Mouse (Mus musculus): Measurements from ENCODE around the gene Pomt2. TPM values are rescaled to one million over a fixed set of nuclear protein-coding genes. Genes with fewer than 3 reads are reported as not detected.
"Not testable (repeated sequence)": the region's sequence is repeated elsewhere in the genome, so short reads cannot be mapped to it uniquely, and the experiment has no call there.

Gene Pomt2
- polyA plus RNA-seq, 1 experiment from 2014 or later: 17.1 TPM

- no peaks in the 10 kb centered on the region for H3K36me3 ChIP-seq (ENCODE audit: control insufficient read depth, insufficient read depth, low read length)
- no peak overlapping the region for H3K27ac ChIP-seq (ENCODE audit: low read depth)
- no peak overlapping the region for H3K9ac ChIP-seq (ENCODE audit: low read length)
- no peaks in the 10 kb centered on the region for H3K27me3 ChIP-seq (replicated peaks; ENCODE audit: control insufficient read depth, insufficient read depth, low read length)
- ATAC-seq (replicated peaks; ENCODE audit: low FRiP score, low TSS enrichment, low read depth) (no peak), DNase-seq (ENCODE audit: low spot score) (no peak)
- no peak overlapping the region for H3K4me3 ChIP-seq (ENCODE audit: low read depth, low read length)
- no peaks in the 10 kb centered on the region for H3K9me3 ChIP-seq (ENCODE audit: control insufficient read depth, low read length)
- peaks cover 9% of the 10 kb centered on the region; the same call in 1 of the 2 replicates for H3K4me1 ChIP-seq (replicated peaks; ENCODE audit: control insufficient read depth, insufficient read depth, low read length)
- 57% methylated on average over 7 of the region's 7 CpGs for WGBS
- H3K4me2 ChIP-seq (ENCODE audit: low read length): no peak overlapping the region
Measured at GRCm38 (mm10) chr12:87158099-87158498, 10.3 kb upstream of the Pomt2 start.

DNA sequence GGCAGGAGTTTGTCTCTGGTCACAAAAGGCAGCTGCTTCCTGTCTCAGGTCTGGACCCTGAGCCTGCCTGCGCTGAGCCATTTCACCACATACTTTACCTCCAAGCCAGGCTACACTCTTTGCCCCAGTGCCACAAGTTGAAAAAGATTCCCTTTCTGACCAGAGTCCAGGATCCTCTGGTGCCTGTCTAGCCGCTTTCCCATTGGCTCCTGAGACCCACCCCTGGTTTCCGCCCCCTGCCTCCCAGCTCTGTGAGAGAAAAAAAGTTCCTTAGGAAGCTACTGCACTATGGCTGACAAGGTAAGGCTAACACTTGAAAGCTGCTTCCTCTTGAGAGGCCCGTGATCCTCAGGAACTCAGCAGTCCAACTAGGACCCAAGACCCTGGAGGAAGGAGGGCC lies 9.6 kb upstream of the Pomt2 start:
- Histone ChIP-seq H3K9me3 (ENCODE audit: control insufficient read depth, low read length) (no peaks in the 10 kb centered on the region), H3K27me3 (replicated peaks; ENCODE audit: control insufficient read depth, insufficient read depth, low read length) (no peaks in the 10 kb centered on the region), H3K4me1 (replicated peaks; ENCODE audit: control insufficient read depth, insufficient read depth, low read length) (peaks cover 9% of the 10 kb centered on the region; the same call in 1 of the 2 replicates), H3K9ac (ENCODE audit: low read length) (no peak overlapping the region), H3K27ac (ENCODE audit: low read depth) (peak overlapping the region; percentile 16; the same call in 1 of the 2 replicates), H3K4me2 (ENCODE audit: low read length) (0 out of 2 replicates have a peak overlapping the region, but pooled peaks have one; percentile 18), H3K36me3 (ENCODE audit: control insufficient read depth, insufficient read depth, low read length) (no peaks in the 10 kb centered on the region), H3K4me3 (ENCODE audit: low read depth, low read length) (no peak overlapping the region)
- peak; percentile 63 for DNase-seq (ENCODE audit: low spot score)
- ATAC-seq (replicated peaks; ENCODE audit: low FRiP score, low TSS enrichment, low read depth): peak; percentile 79
- 33% methylated on average over 4 of the region's 4 CpGs for WGBS

DNA sequence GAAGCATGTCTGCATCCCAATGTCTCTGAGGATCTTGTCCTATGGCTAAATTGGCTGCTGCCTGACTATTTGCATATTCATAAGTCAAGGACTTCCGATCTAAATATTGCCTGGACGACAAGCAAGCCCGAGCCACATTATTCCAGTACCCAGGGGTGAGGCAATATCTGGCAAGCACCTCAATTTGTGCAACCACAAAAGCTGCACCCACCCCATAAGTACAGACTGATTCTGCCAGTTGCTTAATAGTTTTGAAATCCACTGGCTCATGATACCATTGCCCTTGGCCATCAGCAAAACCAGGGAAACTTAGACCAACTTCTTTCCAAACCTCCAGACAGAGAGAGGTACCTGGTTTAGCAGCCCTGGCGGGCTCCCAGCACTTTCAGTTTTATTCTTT lies 6.7 kb upstream of the Pomt2 start:
- H3K36me3 ChIP-seq (ENCODE audit: control insufficient read depth, insufficient read depth, low read length); H3K27me3 ChIP-seq (replicated peaks; ENCODE audit: control insufficient read depth, insufficient read depth, low read length); DNase-seq (ENCODE audit: low spot score); ATAC-seq (replicated peaks; ENCODE audit: low FRiP score, low TSS enrichment, low read depth); H3K9me3 ChIP-seq (ENCODE audit: control insufficient read depth, low read length); H3K4me3 ChIP-seq (ENCODE audit: low read depth, low read length); H3K4me1 ChIP-seq (replicated peaks; ENCODE audit: control insufficient read depth, insufficient read depth, low read length); H3K27ac ChIP-seq (ENCODE audit: low read depth); H3K4me2 ChIP-seq (ENCODE audit: low read length); H3K9ac ChIP-seq (ENCODE audit: low read length): not testable (repeated sequence)
- 93% methylated on average over 4 of the region's 4 CpGs for WGBS

- H3K9ac ChIP-seq (ENCODE audit: low read length): no peak overlapping the region
- peaks cover 5% of the 10 kb centered on the region; the same call in 1 of the 2 replicates for H3K4me1 ChIP-seq (replicated peaks; ENCODE audit: control insufficient read depth, insufficient read depth, low read length)
- H3K4me3 ChIP-seq (ENCODE audit: low read depth, low read length): no peak overlapping the region
- H3K36me3 ChIP-seq (ENCODE audit: control insufficient read depth, insufficient read depth, low read length): no peaks in the 10 kb centered on the region
- 98% methylated on average over 5 of the region's 5 CpGs for WGBS
- no peaks in the 10 kb centered on the region for H3K27me3 ChIP-seq (replicated peaks; ENCODE audit: control insufficient read depth, insufficient read depth, low read length)
- H3K4me2 ChIP-seq (ENCODE audit: low read length): no peak overlapping the region
- H3K27ac ChIP-seq (ENCODE audit: low read depth): no peak overlapping the region
- peaks cover 6% of the 10 kb centered on the region; the same call in 1 of the 2 replicates for H3K9me3 ChIP-seq (ENCODE audit: control insufficient read depth, low read length)
- ATAC-seq (replicated peaks; ENCODE audit: low FRiP score, low TSS enrichment, low read depth) (no peak), DNase-seq (ENCODE audit: low spot score) (no peak)
Measured at GRCm38 (mm10) chr12:87149471-87149870, 1.7 kb upstream of the Pomt2 start.

GRCm38 (mm10) chr12:87148136-87148535 lies 368 bp upstream of the Pomt2 start:
- no peak for ATAC-seq (replicated peaks; ENCODE audit: low FRiP score, low TSS enrichment, low read depth)
- H3K27me3 ChIP-seq (replicated peaks; ENCODE audit: control insufficient read depth, insufficient read depth, low read length): no peaks in the 10 kb centered on the region
- peak overlapping the region; percentile 67 for H3K4me2 ChIP-seq (ENCODE audit: low read length)
- peak overlapping the region; percentile 64 for H3K9ac ChIP-seq (ENCODE audit: low read length)
- WGBS: 26% methylated on average over 15 of the region's 15 CpGs
- H3K4me1 ChIP-seq (replicated peaks; ENCODE audit: control insufficient read depth, insufficient read depth, low read length): peaks cover 5% of the 10 kb centered on the region; the same call in 1 of the 2 replicates
- H3K36me3 ChIP-seq (ENCODE audit: control insufficient read depth, insufficient read depth, low read length): no peaks in the 10 kb centered on the region
- peak overlapping the region; percentile 92 for H3K27ac ChIP-seq (ENCODE audit: low read depth)
- no peak for DNase-seq (ENCODE audit: low spot score)
- H3K9me3 ChIP-seq (ENCODE audit: control insufficient read depth, low read length): peaks cover 6% of the 10 kb centered on the region; the same call in 1 of the 2 replicates
- H3K4me3 ChIP-seq (ENCODE audit: low read depth, low read length): peak overlapping the region; percentile 69

GRCm38 (mm10) chr12:87146966-87147365 lies 802 bp downstream of the Pomt2 start, which contains the start of gene Gstz1:
Gene Gstz1, plus strand, starts transcription at chr12:87147165.
- Histone ChIP-seq H3K4me2 (ENCODE audit: low read length) (peak within 1 kb of the TSS; percentile 83), H3K4me3 (ENCODE audit: low read depth, low read length) (peak within 1 kb of the TSS; percentile 69), H3K4me1 (replicated peaks; ENCODE audit: control insufficient read depth, insufficient read depth, low read length) (peaks cover 5% of the 10 kb centered on the region; the same call in 1 of the 2 replicates), H3K27me3 (replicated peaks; ENCODE audit: control insufficient read depth, insufficient read depth, low read length) (no peaks in the 10 kb centered on the region), H3K9me3 (ENCODE audit: control insufficient read depth, low read length) (peaks cover 6% of the 10 kb centered on the region; the same call in 1 of the 2 replicates), H3K9ac (ENCODE audit: low read length) (peak within 1 kb of the TSS; percentile 64), H3K36me3 (ENCODE audit: control insufficient read depth, insufficient read depth, low read length) (no peaks in the 10 kb centered on the region), H3K27ac (ENCODE audit: low read depth) (peak within 1 kb of the TSS; percentile 92)
- under 1% methylated on average over 27 of the region's 27 CpGs for WGBS
- peak; percentile 89 for ATAC-seq (replicated peaks; ENCODE audit: low FRiP score, low TSS enrichment, low read depth)
- DNase-seq (ENCODE audit: low spot score): peak; percentile 90

- H3K9ac ChIP-seq (ENCODE audit: low read length): no peak overlapping the region
- no peaks in the 10 kb centered on the region for H3K9me3 ChIP-seq (ENCODE audit: control insufficient read depth, low read length)
- H3K4me2 ChIP-seq (ENCODE audit: low read length): no peak overlapping the region
- DNase-seq (ENCODE audit: low spot score) (no peak), ATAC-seq (replicated peaks; ENCODE audit: low FRiP score, low TSS enrichment, low read depth) (no peak)
- peaks cover 5% of the 10 kb centered on the region; the same call in 1 of the 2 replicates for H3K4me1 ChIP-seq (replicated peaks; ENCODE audit: control insufficient read depth, insufficient read depth, low read length)
- no peaks in the 10 kb centered on the region for H3K27me3 ChIP-seq (replicated peaks; ENCODE audit: control insufficient read depth, insufficient read depth, low read length)
- H3K4me3 ChIP-seq (ENCODE audit: low read depth, low read length): no peak overlapping the region
- H3K27ac ChIP-seq (ENCODE audit: low read depth): no peak overlapping the region
- 90% methylated on average over 2 of the region's 2 CpGs for WGBS
- peaks cover 10% of the 10 kb centered on the region for H3K36me3 ChIP-seq (ENCODE audit: control insufficient read depth, insufficient read depth, low read length)
Measured at GRCm38 (mm10) chr12:87142156-87142555, 5.6 kb downstream of the Pomt2 start.

GRCm38 (mm10) chr12:87138768-87139167 lies 9.0 kb downstream of the Pomt2 start:
- H3K36me3 ChIP-seq (ENCODE audit: control insufficient read depth, insufficient read depth, low read length): peaks cover 29% of the 10 kb centered on the region
- WGBS: 66% methylated on average over 2 of the region's 2 CpGs
- H3K27me3 ChIP-seq (replicated peaks; ENCODE audit: control insufficient read depth, insufficient read depth, low read length): no peaks in the 10 kb centered on the region
- H3K9me3 ChIP-seq (ENCODE audit: control insufficient read depth, low read length): no peaks in the 10 kb centered on the region
- H3K27ac ChIP-seq (ENCODE audit: low read depth): no peak overlapping the region
- no peak for DNase-seq (ENCODE audit: low spot score)
- ATAC-seq (replicated peaks; ENCODE audit: low FRiP score, low TSS enrichment, low read depth): no peak
- no peak overlapping the region for H3K9ac ChIP-seq (ENCODE audit: low read length)
- H3K4me1 ChIP-seq (replicated peaks; ENCODE audit: control insufficient read depth, insufficient read depth, low read length): no peaks in the 10 kb centered on the region
- H3K4me3 ChIP-seq (ENCODE audit: low read depth, low read length): no peak overlapping the region
- H3K4me2 ChIP-seq (ENCODE audit: low read length): no peak overlapping the region

DNA sequence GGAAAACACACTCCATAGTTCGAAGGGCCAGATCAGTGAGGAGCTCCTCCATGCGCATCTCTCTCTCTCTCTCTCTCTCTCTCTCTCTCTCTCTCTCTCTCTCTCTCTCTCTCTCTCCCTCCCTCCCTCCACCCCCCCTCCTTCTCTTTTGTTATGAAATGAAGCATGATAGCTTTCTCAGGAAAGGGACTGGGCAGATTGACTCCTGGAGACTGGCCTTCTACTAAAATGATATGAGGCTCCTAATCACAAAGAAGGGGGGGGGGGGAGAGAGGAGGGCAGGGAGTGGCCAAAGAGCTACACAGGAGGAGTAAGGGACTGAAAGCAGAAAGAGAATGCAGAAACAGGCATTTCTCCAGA lies 9.4 kb downstream of the Pomt2 start:
- no peaks in the 10 kb centered on the region for H3K9me3 ChIP-seq (ENCODE audit: control insufficient read depth, low read length)
- H3K36me3 ChIP-seq (ENCODE audit: control insufficient read depth, insufficient read depth, low read length): peaks cover 32% of the 10 kb centered on the region
- no peaks in the 10 kb centered on the region for H3K27me3 ChIP-seq (replicated peaks; ENCODE audit: control insufficient read depth, insufficient read depth, low read length)
- DNase-seq (ENCODE audit: low spot score) (no peak), ATAC-seq (replicated peaks; ENCODE audit: low FRiP score, low TSS enrichment, low read depth) (no peak)
- no peak overlapping the region for H3K4me3 ChIP-seq (ENCODE audit: low read depth, low read length)
- H3K4me2 ChIP-seq (ENCODE audit: low read length): no peak overlapping the region
- no peaks in the 10 kb centered on the region for H3K4me1 ChIP-seq (replicated peaks; ENCODE audit: control insufficient read depth, insufficient read depth, low read length)
- no peak overlapping the region for H3K27ac ChIP-seq (ENCODE audit: low read depth)
- H3K9ac ChIP-seq (ENCODE audit: low read length): no peak overlapping the region
- WGBS: 66% methylated on average over 2 of the region's 2 CpGs

All from intestine, embryonic 14.5 days (tissue).